Mouse (Mus musculus): Measurements from ENCODE around the gene Ttll8.

DNA sequence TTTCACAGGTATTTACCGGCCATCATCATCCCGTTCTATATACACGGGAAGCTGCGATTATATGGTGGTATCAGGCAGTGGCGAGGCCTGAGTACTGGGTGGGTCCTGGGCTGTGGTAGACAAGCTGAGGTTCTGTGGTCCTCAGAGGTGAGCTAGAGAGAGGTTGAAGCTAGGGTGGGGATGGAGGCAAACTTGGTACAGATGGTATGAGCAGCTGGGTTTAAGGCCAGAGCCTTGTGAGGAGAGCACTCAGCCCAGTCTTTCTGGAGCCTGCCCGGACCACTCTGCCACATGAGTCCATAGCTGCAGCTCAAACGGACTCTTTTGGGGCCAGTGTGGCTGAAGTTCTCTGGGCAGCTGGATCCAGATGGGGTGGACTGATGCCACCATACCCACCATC is 96.9 kb downstream of the Ttll8 start:
- no peak for TF ChIP-seq GATA1 (IDR thresholded peaks at IDR 0.05; ENCODE audit: borderline replicate concordance, low read length)
- no peak for TF ChIP-seq FLI1 (IDR thresholded peaks at IDR 0.05; ENCODE audit: low read length)
